Mouse (Mus musculus) left cerebral cortex, adult 8-10 months (tissue): Measurements from ENCODE around the gene Zfp653. TPM values are rescaled to one million over a fixed set of nuclear protein-coding genes. Genes with fewer than 3 reads are reported as not detected.

Experiments used
- DNase-seq, 2 experiments: peaks; one replicate each; pipeline ENCODE4 v3.0.0; 2022; ENCODE audit warnings: low spot score in 2 of 2
- total RNA-seq, 4 experiments: library from RNA; stranded (reverse); gene quantifications; 2 replicates each; pipeline ENCODE4 v1.2.4; 2022

The Zfp653 gene
- total RNA-seq, 4 experiments from 2014 or later, result 20.7 to 23.7 (median 21.9) TPM

- no peak for DNase-seq
Observed at GRCm38 (mm10) chr9:22069881-22070553, 1.2 kb downstream of the Zfp653 start.

- no peak for DNase-seq
Observed at GRCm38 (mm10) chr9:22067195-22067594, 4.0 kb downstream of the Zfp653 start.

GRCm38 (mm10) chr9:22066433-22066832, 4.7 kb downstream of the Zfp653 start:
- DNase-seq, result no peak

GRCm38 (mm10) chr9:22065642-22066041, 5.5 kb downstream of the Zfp653 start:
- no peak for DNase-seq

GRCm38 (mm10) chr9:22064341-22064740, 6.8 kb downstream of the Zfp653 start:
- peak in 1 of 2 experiments; percentile 57 for DNase-seq

- DNase-seq, result peak in 1 of 2 experiments; percentile 78
Observed at GRCm38 (mm10) chr9:22061339-22061738, 9.8 kb downstream of the Zfp653 start.

- peak in 1 of 2 experiments; percentile 47 for DNase-seq
Observed at GRCm38 (mm10) chr9:22058011-22058424, 13.2 kb downstream of the Zfp653 start.

GRCm38 (mm10) chr9:22057031-22057517, 14.1 kb downstream of the Zfp653 start:
- no peak for DNase-seq

GRCm38 (mm10) chr9:22056303-22056910, 14.8 kb downstream of the Zfp653 start:
- DNase-seq, result no peak

GRCm38 (mm10) chr9:22055713-22056112, 15.5 kb downstream of the Zfp653 start:
- DNase-seq, result no peak

GRCm38 (mm10) chr9:22054411-22055076, 16.6 kb downstream of the Zfp653 start:
- peak; percentile 74 to 83 for DNase-seq

GRCm38 (mm10) chr9:22053657-22054056, 17.5 kb downstream of the Zfp653 start:
- DNase-seq, result no peak

GRCm38 (mm10) chr9:22051958-22052254, 19.3 kb downstream of the Zfp653 start, which contains the start of gene Elavl3:
Gene Elavl3, minus strand, starts transcription at chr9:22052023.
- peak; percentile 63 to 84 for DNase-seq

GRCm38 (mm10) chr9:22051161-22051957, 19.8 kb downstream of the Zfp653 start:
- peak in 1 of 2 experiments; percentile 39 for DNase-seq

GRCm38 (mm10) chr9:22050351-22050889, 20.8 kb downstream of the Zfp653 start:
- DNase-seq, result peak; percentile 56 to 80

GRCm38 (mm10) chr9:22049721-22050270, 21.4 kb downstream of the Zfp653 start:
- no peak for DNase-seq

GRCm38 (mm10) chr9:22049315-22049714, 21.9 kb downstream of the Zfp653 start:
- no peak for DNase-seq

GRCm38 (mm10) chr9:22047329-22047728, 23.8 kb downstream of the Zfp653 start:
- no peak for DNase-seq

GRCm38 (mm10) chr9:22041832-22042231, 29.3 kb downstream of the Zfp653 start:
- DNase-seq, result no peak

GRCm38 (mm10) chr9:22037826-22038225, 33.4 kb downstream of the Zfp653 start:
- no peak for DNase-seq
